Mouse (Mus musculus) liver, embryonic 14.5 days (tissue): ENCODE data around the gene Mpped2. TPM values are rescaled to one million over a fixed set of nuclear protein-coding genes. Genes with fewer than 3 reads are reported as not detected.

ENCODE experiments used
- ATAC-seq: fragments of 200-750 bp; cut with Nextera tagmentation; 2 replicates; pipeline ENCODE4 v1.8.0; 2017; ENCODE audit warnings: moderate number of reproducible peaks, mild to moderate bottlenecking, moderate library complexity; ENCODE audit not compliant: insufficient read depth
- DNase-seq, 3 experiments: peaks; one replicate each; pipeline ENCODE4 v3.0.0-alpha.2; 2012 to 2013; ENCODE audit warnings: low read depth in 3 of 3, low spot score in 3 of 3
- H3K27ac ChIP-seq: fragments of 300-500 bp; sonication (generic); 2 replicates; pipeline ENCODE4 v1.5.1; 2014; ENCODE audit warnings: moderate library complexity, mild to moderate bottlenecking, control low read depth, inconsistent platforms
- H3K27me3 ChIP-seq: fragments of 300-500 bp; sonication (generic); 2 replicates; pipeline ENCODE4 v1.6.1; 2014; ENCODE audit warnings: mild to moderate bottlenecking, low read length, moderate library complexity; ENCODE audit not compliant: control insufficient read depth, insufficient read depth
- H3K36me3 ChIP-seq: fragments of 300-500 bp; sonication (generic); replicated peaks from 2 replicates; pipeline ENCODE4 v1.6.1; 2014; ENCODE audit warnings: low read depth; ENCODE audit not compliant: control insufficient read depth, insufficient read depth
- H3K4me1 ChIP-seq, 2 experiments: fragments of 200-500 bp in 1 of 2; fragments of 300-500 bp in 1 of 2; sonication (generic) in 1 of 2; replicated peaks; 2 replicates each; pipeline ENCODE4 v1.6.1; 2012 to 2014; ENCODE audit warnings: antibody characterized with exemption in 1 of 2, inconsistent platforms in 1 of 2, low read length in 1 of 2; ENCODE audit not compliant: control insufficient read depth in 2 of 2, insufficient read depth in 2 of 2
- H3K4me2 ChIP-seq: fragments of 300-500 bp; sonication (generic); 2 replicates; pipeline ENCODE4 v1.6.1; 2014; ENCODE audit warnings: low read depth, mild to moderate bottlenecking, control low read depth, moderate library complexity
- H3K4me3 ChIP-seq, 2 experiments: fragments of 200-500 bp in 1 of 2; fragments of 300-500 bp in 1 of 2; sonication (generic) in 1 of 2; 2 replicates each; pipeline ENCODE4 v1.5.1; 2012 to 2014; ENCODE audit warnings: low read depth in 2 of 2, low read length in 2 of 2, mild to moderate bottlenecking in 2 of 2, control low read depth in 1 of 2, inconsistent platforms in 1 of 2, moderate library complexity in 1 of 2; ENCODE audit not compliant: insufficient read depth in 1 of 2
- H3K9ac ChIP-seq: fragments of 300-500 bp; sonication (generic); replicated peaks from 2 replicates; pipeline ENCODE4 v1.6.1; 2014; ENCODE audit warnings: mild to moderate bottlenecking, control low read depth, moderate library complexity
- H3K9me3 ChIP-seq: fragments of 300-500 bp; sonication (generic); 2 replicates; pipeline ENCODE4 v1.6.1; 2016; ENCODE audit warnings: low read length, mixed read lengths; ENCODE audit not compliant: control insufficient read depth
- CTCF ChIP-seq: IDR thresholded peaks from 2 replicates; pipeline ENCODE4 v1.5.1; 2016; ENCODE audit warnings: antibody characterized with exemption, low read depth, control low read depth
- EP300 ChIP-seq: IDR thresholded peaks from 2 replicates; pipeline ENCODE4 v1.6.1; 2016; ENCODE audit warnings: antibody characterized with exemption, low read depth
- WGBS: fragments of 180-500 bp; shearing (Covaris S2); extraction: QIAGEN DNeasy Blood & Tissue Kit; methylation state at CpG from one replicate; pipeline ENCODE4 v1.1.7; 2014; ENCODE audit not compliant: insufficient replicate concordance; 5-methylcytosine and 5-hydroxymethylcytosine counted together
- polyA plus RNA-seq, 2 experiments: library from polyadenylated mRNA; depleted of rRNA in 1 of 2; stranded (reverse) in 1 of 2; unstranded in 1 of 2; fragments of >200 nt; fragmentation: Nextera tagmentation in 1 of 2; extraction: Ambion mirVana in 1 of 2; gene quantifications; 2 replicates each; pipeline versions ENCODE4 v1.2.1 to v1.2.3; 2012 to 2014

Gene Mpped2
- polyA plus RNA-seq, 2 experiments, result 0.67 to 0.68 TPM

DNA sequence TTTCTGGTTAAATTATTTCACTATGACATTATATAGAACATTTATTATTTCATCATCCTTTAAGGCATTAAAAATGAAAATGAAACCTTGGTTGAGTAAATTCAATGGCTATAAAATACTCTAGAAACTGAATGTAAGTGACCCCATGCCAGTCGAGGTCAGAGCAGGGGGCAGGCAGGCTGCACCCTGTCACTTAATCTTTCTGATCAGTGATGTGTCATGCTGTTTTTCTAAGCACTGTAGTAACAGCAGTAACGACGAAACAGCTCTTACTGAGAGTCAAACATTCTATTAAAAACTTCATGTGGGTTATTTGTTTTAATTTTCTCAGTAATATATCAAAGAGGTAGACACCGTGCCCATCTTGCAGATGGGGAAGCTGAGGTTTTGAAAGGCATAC is 153.4 kb downstream of the Mpped2 start:
- H3K27me3 ChIP-seq, result no peaks in the 10 kb centered on the region
- DNase-seq (no peak), ATAC-seq (no peak)
- 0 out of 4 replicates have a peak, but pooled peaks cover 0 to 4% of the 10 kb centered on the region in 2 experiments for H3K4me1 ChIP-seq
- no peaks in the 10 kb centered on the region for H3K36me3 ChIP-seq
- no peak overlapping the region for H3K4me2 ChIP-seq
- H3K27ac ChIP-seq, result no peak overlapping the region
- 35% methylated on average over 4 of the region's 4 CpGs for WGBS
- no peaks in the 10 kb centered on the region for H3K9me3 ChIP-seq
- no peak overlapping the region for H3K4me3 ChIP-seq
- no peak overlapping the region for H3K9ac ChIP-seq
- TF ChIP-seq EP300 (no peak), CTCF (no peak)

DNA sequence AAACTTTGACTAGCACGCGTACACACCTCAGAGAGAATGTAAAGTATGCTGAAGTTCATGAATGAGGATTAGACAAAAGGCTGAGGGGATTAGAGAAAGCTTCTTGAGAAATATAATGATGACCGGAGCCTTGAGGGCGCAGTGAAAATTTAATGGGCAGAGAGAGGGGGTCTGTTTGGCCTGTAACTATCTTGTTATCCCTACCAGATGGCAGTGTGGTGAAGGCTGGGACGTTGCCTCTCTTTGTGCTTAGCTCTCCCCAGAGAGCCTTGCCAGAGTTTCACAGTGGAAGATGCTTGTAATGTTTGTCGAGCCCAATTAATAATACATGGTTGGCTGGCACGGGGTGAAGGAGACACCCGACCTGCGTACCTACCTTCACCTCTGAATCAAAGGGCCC is 156.3 kb downstream of the Mpped2 start:
- no peaks in the 10 kb centered on the region for H3K9me3 ChIP-seq
- no peak for DNase-seq
- H3K4me2 ChIP-seq, result no peak overlapping the region
- 0 out of 4 replicates have a peak, but pooled peaks cover 0 to 4% of the 10 kb centered on the region in 2 experiments for H3K4me1 ChIP-seq
- no peaks in the 10 kb centered on the region for H3K27me3 ChIP-seq
- no peak overlapping the region for H3K9ac ChIP-seq
- no peak for TF ChIP-seq CTCF
- TF ChIP-seq EP300, result no peak
- no peak for ATAC-seq
- no peak overlapping the region for H3K27ac ChIP-seq
- no peaks in the 10 kb centered on the region for H3K36me3 ChIP-seq
- H3K4me3 ChIP-seq, result no peak overlapping the region
- 83% methylated on average over 9 of the region's 9 CpGs for WGBS

DNA sequence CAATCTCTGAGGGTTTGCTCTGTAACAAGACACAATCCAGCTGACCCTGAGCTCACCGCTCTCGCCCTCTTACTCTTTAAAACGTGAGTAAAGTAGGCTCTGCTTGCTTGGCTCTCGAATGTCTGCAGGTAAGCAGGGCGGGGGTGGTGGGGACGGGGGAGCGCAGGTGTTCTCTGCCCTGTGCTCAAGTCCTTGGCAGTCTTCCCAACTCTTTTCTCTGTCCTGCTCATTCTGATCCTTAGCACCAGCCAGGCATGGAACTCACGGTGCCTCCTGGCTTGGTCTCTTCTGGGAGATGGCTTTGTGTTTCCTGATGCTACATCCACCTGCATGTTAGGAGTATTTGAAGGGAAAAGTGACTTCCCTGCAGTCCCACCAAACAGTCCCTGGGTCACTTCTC is 158.4 kb downstream of the Mpped2 start:
- no peaks in the 10 kb centered on the region for H3K27me3 ChIP-seq
- no peaks in the 10 kb centered on the region for H3K36me3 ChIP-seq
- H3K4me1 ChIP-seq, result peaks cover 0 to 11% of the 10 kb centered on the region in 2 experiments; a peak in 2 of 4 replicates
- H3K27ac ChIP-seq, result no peak overlapping the region
- ATAC-seq, result no peak
- DNase-seq, result no peak
- no peak overlapping the region for H3K4me3 ChIP-seq
- H3K4me2 ChIP-seq, result no peak overlapping the region
- no peaks in the 10 kb centered on the region for H3K9me3 ChIP-seq
- no peak overlapping the region for H3K9ac ChIP-seq
- no peak for TF ChIP-seq EP300
- TF ChIP-seq CTCF, result no peak
- WGBS, result 69% methylated on average over 8 of the region's 8 CpGs

DNA sequence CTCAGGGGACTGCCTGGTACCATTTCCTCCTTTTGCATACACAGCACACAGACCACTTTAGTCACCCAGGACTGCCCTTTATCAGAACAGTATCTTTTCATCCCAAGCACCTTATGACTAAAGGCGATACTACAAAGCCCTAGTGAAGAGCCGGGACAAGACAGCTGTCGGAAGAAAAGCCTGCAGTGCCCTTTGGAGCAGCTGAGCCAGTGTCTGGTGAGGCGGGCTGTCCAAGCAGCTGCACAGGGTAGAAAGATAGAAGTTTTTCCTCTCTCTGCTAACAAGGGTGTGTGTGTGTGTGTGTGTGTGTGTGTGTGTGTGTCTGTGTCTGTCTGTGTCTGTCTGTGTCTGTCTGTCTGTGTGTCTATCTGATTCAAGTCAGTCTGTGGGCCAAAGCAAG is 161.1 kb downstream of the Mpped2 start:
- Histone ChIP-seq H3K27ac (no peak overlapping the region), H3K4me1 (peaks cover 0 to 11% of the 10 kb centered on the region in 2 experiments; a peak in 2 of 4 replicates), H3K27me3 (no peaks in the 10 kb centered on the region), H3K9me3 (no peaks in the 10 kb centered on the region), H3K4me2 (no peak overlapping the region), H3K4me3 (no peak overlapping the region), H3K9ac (no peak overlapping the region), H3K36me3 (no peaks in the 10 kb centered on the region)
- 61% methylated on average over 4 of the region's 4 CpGs for WGBS
- no peak for DNase-seq
- TF ChIP-seq CTCF (no peak), EP300 (no peak)
- no peak for ATAC-seq

DNA sequence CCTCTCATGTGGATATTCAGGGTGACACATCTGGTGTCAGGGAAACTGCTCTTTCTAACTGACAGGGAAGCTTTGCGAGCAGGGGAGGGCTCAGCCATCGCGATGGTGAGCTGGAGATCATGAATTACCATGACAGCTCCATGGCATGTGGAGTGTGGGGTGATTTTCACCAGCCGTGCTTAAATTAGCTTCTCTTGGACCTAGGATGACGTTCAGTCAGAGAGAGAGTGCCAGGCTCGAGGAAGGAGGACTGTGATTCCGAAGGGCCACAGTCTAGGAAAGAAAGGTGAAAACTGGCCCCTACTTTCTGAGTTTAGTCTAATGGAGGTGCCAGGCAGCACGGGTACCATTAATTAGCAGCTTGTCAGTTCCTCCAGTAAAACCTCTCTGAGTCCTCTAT is 161.7 kb downstream of the Mpped2 start:
- Histone ChIP-seq H3K4me2 (no peak overlapping the region), H3K4me3 (no peak overlapping the region), H3K9me3 (no peaks in the 10 kb centered on the region), H3K36me3 (no peaks in the 10 kb centered on the region), H3K27ac (no peak overlapping the region), H3K4me1 (peaks cover 0 to 11% of the 10 kb centered on the region in 2 experiments; a peak in 2 of 4 replicates), H3K9ac (no peak overlapping the region), H3K27me3 (no peaks in the 10 kb centered on the region)
- DNase-seq (no peak), ATAC-seq (no peak)
- 50% methylated on average over 8 of the region's 8 CpGs for WGBS
- no peak for TF ChIP-seq EP300
- no peak for TF ChIP-seq CTCF
